Comparison of ENCODE assay signal across 19 mouse cellular contexts in genomic region chr17:29156866-29157265, GRCm38 (mm10). TPM values are rescaled to one million over a fixed set of nuclear protein-coding genes. Genes with fewer than 3 reads are reported as not detected.
A peak's percentile ranks its signal among the peaks of the same experiment; 100 is the strongest.
DNase-seq lines count a peak whose midpoint lies in the region; ATAC-seq and TF ChIP-seq lines count a peak whose summit lies in the region.
"Had no signal": no experiment of that assay in that cellular context is flagged by ENCODE, and none has a peak within 500 bp of the region (broad histone marks: within the 10 kb centered on the region; RNA-seq: fewer than 3 reads in every experiment).

No protein-coding gene starts in this region.

- H3K27me3 ChIP-seq in C2C12 (ENCODE audit: control insufficient read depth, insufficient read depth, insufficient read length) = no peaks in the 10 kb centered on the region
- H3K27me3 ChIP-seq in embryonic facial prominence, embryonic 15.5 days = no peaks in the 10 kb centered on the region
- H3K27me3 ChIP-seq: CH12.LX; forebrain, embryonic 12.5 days; hindbrain, embryonic 13.5 days; liver, embryonic 15.5 days; neural tube, embryonic 12.5 days had no signal

- H3K4me2 ChIP-seq in embryonic facial prominence, embryonic 15.5 days (replicated peaks) = no peak overlapping the region
- H3K4me2 ChIP-seq: forebrain, embryonic 12.5 days; liver, embryonic 15.5 days; neural tube, embryonic 12.5 days had no signal

- 73% methylated on average over 8 of the region's 8 CpGs for WGBS in embryonic facial prominence, embryonic 15.5 days

- TF ChIP-seq CTCF in left cerebral cortex, adult 2 months (IDR thresholded peaks at IDR 0.05) = no peak
- TF ChIP-seq CTCF in C2C12 (IDR thresholded peaks at IDR 0.05; ENCODE audit: control insufficient read depth, insufficient read depth, insufficient read length) = no peak

- ATAC-seq in embryonic facial prominence, embryonic 15.5 days (ENCODE audit: insufficient number of reproducible peaks, low FRiP score, low TSS enrichment, low read depth) = no peak

- H3K79me2 ChIP-seq in C2C12 (ENCODE audit: control insufficient read depth, insufficient read depth) = no peaks in the 10 kb centered on the region

- H3K79me3 ChIP-seq in C2C12 (ENCODE audit: low read depth) = no peaks in the 10 kb centered on the region

- H3K9me3 ChIP-seq in embryonic facial prominence, embryonic 15.5 days (replicated peaks) = no peaks in the 10 kb centered on the region
- H3K9me3 ChIP-seq: forebrain, embryonic 12.5 days; hindbrain, embryonic 13.5 days; liver, embryonic 15.5 days; neural tube, embryonic 12.5 days had no signal

- H3K27ac ChIP-seq in left cerebral cortex, adult 2 months = peak overlapping the region; percentile 69
- H3K27ac ChIP-seq in embryonic facial prominence, embryonic 15.5 days (replicated peaks) = peak overlapping the region; percentile 83
- H3K27ac ChIP-seq: gastrocnemius, adult 2 months; limb, embryonic 10.5 days; liver, embryonic 15.5 days; macrophage; neural tube, embryonic 12.5 days had no signal

- intact Hi-C loops in left cerebral cortex, adult 2 months (cut with DNase I) = no loop called here
- intact Hi-C loops in left cerebral cortex, postnatal 10 days (cut with DNase I) = no loop called here

- DNase-seq in left cerebral cortex, adult 2 months (ENCODE audit: extremely low spot score in 1 of 2, low spot score in 2 of 2) = no peak
- no peak for DNase-seq in left cerebral cortex, postnatal 10 days (ENCODE audit: extremely low spot score in 1 of 2, low spot score in 2 of 2)
- DNase-seq in 3T3-L1 (ENCODE audit: low read depth, low spot score) = peak; percentile 52
- DNase-seq in frontal cortex, adult 2 months (ENCODE audit: extremely low spot score in 1 of 2, low spot score in 1 of 2) = no peak
- no peak for DNase-seq in gastrocnemius, adult 8-10 months (ENCODE audit: low spot score in 2 of 2)
- DNase-seq: gastrocnemius, adult 2 months; kidney, adult 18-20 months; kidney, postnatal 36 days; right cerebral cortex, postnatal 4 days; thymus, postnatal 14 days had no signal

- no peak overlapping the region for H3K9ac ChIP-seq in embryonic facial prominence, embryonic 15.5 days
- H3K9ac ChIP-seq: forebrain, embryonic 12.5 days; hindbrain, embryonic 13.5 days; liver, embryonic 15.5 days; neural tube, embryonic 12.5 days had no signal

- no peak overlapping the region for H3ac ChIP-seq in C2C12 (ENCODE audit: control insufficient read depth, insufficient read length, low read depth)

- H3K4me3 ChIP-seq in left cerebral cortex, adult 2 months = no peak overlapping the region
- no peak overlapping the region for H3K4me3 ChIP-seq in C2C12 (ENCODE audit: insufficient read depth, poor library complexity, severe bottlenecking)
- no peak overlapping the region for H3K4me3 ChIP-seq in embryonic facial prominence, embryonic 15.5 days (replicated peaks)
- H3K4me3 ChIP-seq: forebrain, embryonic 12.5 days; gastrocnemius, adult 2 months; hindbrain, embryonic 13.5 days; limb, embryonic 10.5 days; liver, embryonic 15.5 days; neural tube, embryonic 12.5 days had no signal

- peaks cover 39% of the 10 kb centered on the region for H3K4me1 ChIP-seq in embryonic facial prominence, embryonic 15.5 days
- H3K4me1 ChIP-seq: limb, embryonic 10.5 days; liver, embryonic 15.5 days had no signal

- H3K36me3 ChIP-seq in C2C12 (ENCODE audit: control insufficient read depth, insufficient read depth) = no peaks in the 10 kb centered on the region
- H3K36me3 ChIP-seq in embryonic facial prominence, embryonic 15.5 days = no peaks in the 10 kb centered on the region
- H3K36me3 ChIP-seq: forebrain, embryonic 12.5 days; hindbrain, embryonic 13.5 days; limb, embryonic 10.5 days; liver, embryonic 15.5 days; neural tube, embryonic 12.5 days had no signal

TF ChIP-seq in C2C12, 6 proteins besides CTCF, POLR2A, EP300 and RAD21:
- TF ChIP-seq MYOD1 (IDR thresholded peaks at IDR 0.05; ENCODE audit: control insufficient read depth, insufficient read length, low read depth) (no peak), MYOG (IDR thresholded peaks at IDR 0.05; ENCODE audit: control insufficient read depth, extremely low read depth, insufficient read length) (no peak), USF1 (IDR thresholded peaks at IDR 0.05; ENCODE audit: low read depth) (peak; percentile 90), FOSL1 (IDR thresholded peaks at IDR 0.05; ENCODE audit: insufficient read depth, low read length, poor library complexity, severe bottlenecking) (no peak), CEBPB (IDR thresholded peaks at IDR 0.05; ENCODE audit: low read depth) (no peak), MAX (IDR thresholded peaks at IDR 0.05) (peak; percentile 21)
TF ChIP-seq in C2C12: peak in this region for 2.

RNA-seq across cellular contexts. Expression of gene Rab44, which starts 42.9 kb away (rescaled TPM):
- total RNA-seq in left cerebral cortex, adult 2 months (2021) = under 1 TPM in 1 of 2 experiments, not detected in 1; 0.32 TPM
- under 1 TPM in 1 of 2 experiments, not detected in 1; 0.15 TPM for total RNA-seq in left cerebral cortex, postnatal 10 days (2021)
- polyA plus RNA-seq in C2C12 (2012; fragmentation: generic; extraction: Trizol) = 0.06 TPM
- 3.4 and 4.5 TPM in 2 replicates for polyA plus RNA-seq in embryonic facial prominence, embryonic 15.5 days (2015; fragmentation: Nextera tagmentation; extraction: Ambion mirVana)
- 0.08 and 0.19 TPM in 2 replicates for polyA plus RNA-seq in frontal cortex, adult 2 months (2012; rRNA removed)
- total RNA-seq in gastrocnemius, adult 8-10 months (2022) = under 1 TPM in 3 of 4 experiments, not detected in 1; 0.24 to 0.61 (median 0.56) TPM
